Mouse (Mus musculus): Measurements from ENCODE around the gene Arpin. TPM values are rescaled to one million over a fixed set of nuclear protein-coding genes. Genes with fewer than 3 reads are reported as not detected.

Arpin gene
- polyA plus RNA-seq, 1 experiment from 2014 or later, result 18.4 TPM

DNA sequence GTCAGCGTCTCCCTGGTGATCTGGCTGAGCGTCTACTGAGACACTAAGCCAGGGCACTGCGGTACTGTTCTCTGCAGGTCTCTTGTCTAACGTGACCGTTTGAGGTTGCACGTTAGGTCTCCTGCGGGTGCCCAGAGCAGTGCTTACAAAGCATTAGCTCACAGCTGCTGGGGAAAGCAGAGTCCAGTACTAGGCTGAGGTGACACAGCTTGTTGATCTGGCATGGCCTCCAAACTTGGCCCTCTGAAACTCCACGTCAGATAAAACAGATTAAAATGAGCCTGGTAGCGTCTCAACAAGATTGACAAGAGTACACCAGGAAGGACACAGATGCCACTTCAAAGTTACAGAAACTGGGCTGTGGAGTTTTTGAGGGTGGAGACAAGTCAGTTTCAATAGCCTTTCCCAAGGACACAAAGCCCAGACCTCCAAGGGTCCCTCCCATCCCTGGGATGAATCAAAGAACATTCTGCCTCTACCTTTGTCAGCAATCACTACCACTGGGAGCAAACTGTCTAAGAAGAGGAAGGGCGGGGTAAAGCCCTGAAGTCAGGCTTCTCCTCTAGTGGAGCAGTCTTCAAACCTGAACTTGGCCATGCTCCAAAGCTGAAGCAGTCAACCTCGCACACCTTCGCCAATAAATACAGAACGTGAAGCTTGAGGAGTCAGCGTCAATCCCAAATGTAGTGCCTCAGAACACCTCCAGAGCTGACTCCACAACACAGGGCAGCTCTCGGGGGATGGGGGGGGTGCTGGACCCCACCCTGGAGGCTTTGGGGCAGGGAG lies 44.5 kb downstream of the Arpin start:
- no peak overlapping the region for H3K27ac ChIP-seq
- no peak for ATAC-seq
- no peaks in the 10 kb centered on the region for H3K27me3 ChIP-seq
- H3K4me1 ChIP-seq (replicated peaks), result no peaks in the 10 kb centered on the region
- 90% methylated on average over 15 of the region's 15 CpGs for WGBS
- no peak overlapping the region for H3K9ac ChIP-seq (replicated peaks)
- no peak overlapping the region for H3K4me3 ChIP-seq (replicated peaks)
- H3K9me3 ChIP-seq, result no peaks in the 10 kb centered on the region
- no peak overlapping the region for H3K4me2 ChIP-seq (replicated peaks)
- peaks cover 63% of the 10 kb centered on the region for H3K36me3 ChIP-seq

DNA sequence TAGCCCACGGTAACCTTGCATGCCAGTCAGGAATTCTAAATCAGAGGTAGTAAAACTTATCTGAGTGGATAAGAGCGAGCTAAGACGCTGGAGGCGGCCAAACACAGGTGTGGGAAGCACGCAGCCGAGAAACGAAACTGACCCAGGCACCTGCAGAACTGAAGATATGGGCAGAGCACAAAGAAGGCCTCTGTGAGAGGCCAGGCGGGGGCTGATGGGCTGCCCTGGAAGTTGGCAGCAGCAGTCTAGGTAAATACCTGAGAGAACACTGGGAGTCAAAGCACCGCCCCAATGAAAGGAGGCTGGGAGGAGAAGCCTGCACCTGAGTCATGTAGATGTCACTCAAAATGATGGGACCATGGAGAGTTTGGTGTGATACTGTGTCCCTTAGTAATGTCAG lies 46.6 kb downstream of the Arpin start:
- Histone ChIP-seq H3K4me2 (replicated peaks) (no peak overlapping the region), H3K27ac (no peak overlapping the region), H3K36me3 (peaks cover 55% of the 10 kb centered on the region), H3K9me3 (no peaks in the 10 kb centered on the region), H3K4me3 (replicated peaks) (no peak overlapping the region), H3K9ac (replicated peaks) (no peak overlapping the region), H3K27me3 (no peaks in the 10 kb centered on the region), H3K4me1 (replicated peaks) (no peaks in the 10 kb centered on the region)
- no peak for ATAC-seq
- WGBS, result 93% methylated on average over 9 of the region's 9 CpGs

DNA sequence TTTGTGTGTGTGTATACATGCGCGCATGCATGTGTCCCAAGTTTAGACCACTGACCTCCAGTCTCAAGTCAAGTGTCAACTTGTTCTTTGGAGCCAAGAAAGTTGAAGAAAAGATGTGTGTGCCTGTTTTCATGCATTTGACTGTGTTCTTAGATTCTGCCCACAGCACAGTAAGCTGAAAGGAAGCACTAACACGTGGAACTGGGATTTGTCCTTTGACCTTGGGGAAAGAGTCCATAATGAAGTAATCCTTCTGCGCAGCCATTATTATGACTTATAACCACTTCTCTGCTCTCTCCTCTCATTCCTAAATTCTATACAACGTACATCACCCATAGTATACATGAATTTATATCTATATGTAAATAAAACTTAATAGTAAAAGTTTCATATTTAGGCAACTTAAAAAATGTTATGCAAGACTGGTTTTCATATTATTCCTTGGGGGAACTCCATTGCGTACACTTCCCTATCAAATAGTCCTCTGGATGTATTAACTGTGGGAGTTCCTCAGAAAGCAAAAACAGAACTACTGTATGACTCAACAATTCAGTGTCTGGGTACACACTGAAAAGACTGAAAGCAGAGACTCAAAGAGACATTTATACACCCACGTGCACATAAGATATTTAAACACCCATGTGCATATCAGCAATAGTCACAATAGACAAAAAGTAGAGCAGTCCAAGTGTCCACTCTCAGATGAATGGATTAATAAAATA lies 51.4 kb downstream of the Arpin start:
- no peak for ATAC-seq
- H3K9ac ChIP-seq (replicated peaks), result no peak overlapping the region
- H3K4me2 ChIP-seq (replicated peaks), result no peak overlapping the region
- no peaks in the 10 kb centered on the region for H3K4me1 ChIP-seq (replicated peaks)
- WGBS, result 93% methylated on average over 7 of the region's 7 CpGs
- H3K4me3 ChIP-seq (replicated peaks), result no peak overlapping the region
- no peaks in the 10 kb centered on the region for H3K27me3 ChIP-seq
- peaks cover 74% of the 10 kb centered on the region for H3K36me3 ChIP-seq
- H3K9me3 ChIP-seq, result no peaks in the 10 kb centered on the region
- no peak overlapping the region for H3K27ac ChIP-seq

DNA sequence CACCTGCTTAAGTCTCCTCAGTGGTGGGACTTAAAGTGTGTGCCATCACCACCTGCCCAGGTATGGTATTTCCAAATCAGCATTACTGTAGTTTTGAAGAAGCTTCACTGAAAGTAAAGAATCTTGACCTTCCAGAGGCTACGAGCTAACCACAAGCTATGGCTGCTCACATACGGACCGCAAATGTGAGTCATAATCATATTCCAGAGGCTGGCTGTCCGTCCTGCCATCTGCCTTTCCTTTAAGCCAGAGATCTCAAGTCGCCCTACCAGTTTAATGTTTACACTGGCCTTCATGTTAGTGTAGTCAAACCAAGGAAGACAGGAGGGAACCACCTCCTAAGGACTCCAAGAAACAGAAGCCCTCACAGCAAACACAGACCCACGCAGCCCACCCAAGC lies 53.3 kb downstream of the Arpin start:
- H3K4me1 ChIP-seq (replicated peaks), result no peaks in the 10 kb centered on the region
- no peak overlapping the region for H3K4me3 ChIP-seq (replicated peaks)
- no peaks in the 10 kb centered on the region for H3K27me3 ChIP-seq
- no peak for ATAC-seq
- no peak overlapping the region for H3K4me2 ChIP-seq (replicated peaks)
- H3K9ac ChIP-seq (replicated peaks), result no peak overlapping the region
- WGBS, result 93% methylated on average over 6 of the region's 6 CpGs
- H3K9me3 ChIP-seq, result no peaks in the 10 kb centered on the region
- peaks cover 71% of the 10 kb centered on the region for H3K36me3 ChIP-seq
- no peak overlapping the region for H3K27ac ChIP-seq

DNA sequence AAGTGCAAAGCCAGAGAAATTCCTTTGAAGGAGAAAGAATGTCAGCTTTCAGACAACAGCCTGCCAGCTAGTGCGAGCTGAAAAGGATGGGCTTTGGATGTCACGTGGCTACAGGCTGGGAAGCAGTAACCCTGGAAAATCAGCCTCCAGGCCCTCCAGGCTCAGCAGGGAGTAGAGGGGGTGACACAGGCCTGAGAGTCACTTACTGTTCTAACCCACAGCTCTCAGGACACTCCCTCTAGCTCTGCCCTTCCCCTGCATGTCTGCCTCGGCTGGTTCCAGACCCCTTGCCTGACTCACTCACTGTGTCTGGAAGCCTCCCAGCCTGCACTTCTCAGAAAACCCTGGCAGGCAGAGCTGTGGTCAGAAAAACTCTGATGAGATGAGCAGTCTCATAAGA lies 54.2 kb downstream of the Arpin start:
- H3K36me3 ChIP-seq, result peaks cover 75% of the 10 kb centered on the region
- H3K4me3 ChIP-seq (replicated peaks), result no peak overlapping the region
- no peak overlapping the region for H3K27ac ChIP-seq
- H3K4me1 ChIP-seq (replicated peaks), result no peaks in the 10 kb centered on the region
- no peak overlapping the region for H3K9ac ChIP-seq (replicated peaks)
- H3K4me2 ChIP-seq (replicated peaks), result no peak overlapping the region
- ATAC-seq, result no peak
- WGBS, result 59% methylated on average over 3 of the region's 3 CpGs
- H3K27me3 ChIP-seq, result no peaks in the 10 kb centered on the region
- no peaks in the 10 kb centered on the region for H3K9me3 ChIP-seq

DNA sequence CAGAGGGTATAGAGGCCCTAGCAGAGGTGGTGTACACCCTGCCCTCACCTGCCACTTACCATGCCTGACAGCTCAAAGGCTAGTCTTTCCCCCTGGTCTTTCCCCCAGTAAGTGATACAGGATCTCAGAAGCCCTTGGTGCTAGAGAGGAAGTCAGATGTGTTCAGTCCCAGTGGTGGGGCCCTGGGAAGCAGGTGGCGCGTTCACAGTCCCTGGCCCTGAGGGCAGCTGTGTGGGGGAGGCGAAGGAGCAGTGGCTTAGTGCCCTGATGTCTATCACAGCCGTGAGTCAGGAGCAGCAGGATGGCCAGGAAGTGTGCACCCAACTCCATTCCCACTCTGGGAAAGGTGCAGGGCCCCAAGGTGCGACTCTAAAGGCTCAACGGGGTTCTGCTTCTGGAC lies 55.1 kb downstream of the Arpin start:
- H3K4me2 ChIP-seq (replicated peaks), result no peak overlapping the region
- H3K27me3 ChIP-seq, result no peaks in the 10 kb centered on the region
- H3K4me3 ChIP-seq (replicated peaks), result no peak overlapping the region
- H3K9ac ChIP-seq (replicated peaks), result no peak overlapping the region
- 95% methylated on average over 6 of the region's 6 CpGs for WGBS
- no peak for ATAC-seq
- H3K36me3 ChIP-seq, result peaks cover 65% of the 10 kb centered on the region
- no peaks in the 10 kb centered on the region for H3K9me3 ChIP-seq
- no peak overlapping the region for H3K27ac ChIP-seq
- H3K4me1 ChIP-seq (replicated peaks), result no peaks in the 10 kb centered on the region

DNA sequence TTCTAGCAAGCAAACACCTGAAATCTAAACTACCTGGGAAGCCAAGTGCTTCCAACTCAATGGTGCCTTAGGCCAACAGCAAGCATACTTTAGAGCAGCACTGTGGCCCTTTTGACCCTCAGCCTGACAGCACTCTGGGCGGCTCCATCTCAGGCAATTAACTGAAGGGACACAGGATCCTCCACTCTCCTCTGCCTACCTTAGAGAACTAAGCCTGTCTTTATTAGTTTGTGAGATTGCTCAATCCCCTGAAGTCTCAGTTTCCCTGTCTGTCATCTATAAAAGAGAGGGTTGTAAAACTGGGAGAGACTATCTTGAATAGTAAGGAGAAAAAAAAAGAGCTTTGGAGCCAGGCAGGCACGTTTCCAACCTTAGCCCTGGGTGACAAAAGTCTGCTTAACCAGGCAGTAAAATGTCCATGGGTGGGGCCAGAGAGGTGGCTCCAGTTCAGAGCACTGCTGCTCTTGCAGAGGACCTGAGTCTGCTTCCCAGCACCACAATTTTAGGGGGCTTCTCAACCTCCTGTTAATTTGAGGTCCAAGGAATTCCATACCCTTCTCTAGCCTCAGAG lies 56.6 kb downstream of the Arpin start:
- H3K27ac ChIP-seq, result no peak overlapping the region
- H3K4me2 ChIP-seq (replicated peaks), result no peak overlapping the region
- H3K4me3 ChIP-seq (replicated peaks), result no peak overlapping the region
- 67% methylated on average over 2 of the region's 2 CpGs for WGBS
- no peaks in the 10 kb centered on the region for H3K9me3 ChIP-seq
- peaks cover 59% of the 10 kb centered on the region for H3K36me3 ChIP-seq
- H3K27me3 ChIP-seq, result no peaks in the 10 kb centered on the region
- ATAC-seq, result no peak
- H3K4me1 ChIP-seq (replicated peaks), result no peaks in the 10 kb centered on the region
- H3K9ac ChIP-seq (replicated peaks), result no peak overlapping the region

Small RNAs within 50 kb of the gene (microRNA-seq; reads per million reads assigned to microRNA genes)
- gene Gm24541, result not detected

Other genes starting within 250 kb of the Arpin start
- gene Kif7, start 219.6 kb downstream of the Arpin start, polyA plus RNA-seq (2015; fragmentation: Nextera tagmentation; extraction: Ambion mirVana), result 2.2 and 3.0 TPM in 2 replicates
- not detected in 2 replicates for gene Plin1, start 202.5 kb downstream of the Arpin start, polyA plus RNA-seq (2015; fragmentation: Nextera tagmentation; extraction: Ambion mirVana)
- gene Pex11a, start 192.2 kb downstream of the Arpin start, polyA plus RNA-seq (2015; fragmentation: Nextera tagmentation; extraction: Ambion mirVana), result 11.8 and 13.7 TPM in 2 replicates
- gene Wdr93, start 192.2 kb downstream of the Arpin start, polyA plus RNA-seq (2015; fragmentation: Nextera tagmentation; extraction: Ambion mirVana), result 0.08 and 0.27 TPM in 2 replicates
- not detected in 2 replicates for gene Mesp1, start 141.6 kb downstream of the Arpin start, polyA plus RNA-seq (2015; fragmentation: Nextera tagmentation; extraction: Ambion mirVana)
- 0.57 and 0.65 TPM in 2 replicates for gene Mesp2, start 124.6 kb downstream of the Arpin start, polyA plus RNA-seq (2015; fragmentation: Nextera tagmentation; extraction: Ambion mirVana)
- gene Anpep, start 74.3 kb downstream of the Arpin start, polyA plus RNA-seq (2015; fragmentation: Nextera tagmentation; extraction: Ambion mirVana), result 1.9 and 2.1 TPM in 2 replicates
- 51.8 and 53.4 TPM in 2 replicates for gene Ap3s2, start 14.7 kb downstream of the Arpin start, polyA plus RNA-seq (2015; fragmentation: Nextera tagmentation; extraction: Ambion mirVana)
- 21.3 and 25.1 TPM in 2 replicates for gene Zfp710, start 89.5 kb upstream of the Arpin start, polyA plus RNA-seq (2015; fragmentation: Nextera tagmentation; extraction: Ambion mirVana)
- gene Idh2, start 180.0 kb upstream of the Arpin start, polyA plus RNA-seq (2015; fragmentation: Nextera tagmentation; extraction: Ambion mirVana), result 291 and 296 TPM in 2 replicates